Mouse (Mus musculus) induced T-regulatory cell, adult 2 months (primary cell): ENCODE data around the gene Mtss1l.
"Not testable (repeated sequence)": the region's sequence is repeated elsewhere in the genome, so short reads cannot be mapped to it uniquely, and the experiment has no call there.

Experiments used
- DNase-seq: peaks from one replicate; pipeline ENCODE4 v3.0.0-alpha.2; 2012; ENCODE audit warnings: low read depth

Gene Mtss1l

DNA sequence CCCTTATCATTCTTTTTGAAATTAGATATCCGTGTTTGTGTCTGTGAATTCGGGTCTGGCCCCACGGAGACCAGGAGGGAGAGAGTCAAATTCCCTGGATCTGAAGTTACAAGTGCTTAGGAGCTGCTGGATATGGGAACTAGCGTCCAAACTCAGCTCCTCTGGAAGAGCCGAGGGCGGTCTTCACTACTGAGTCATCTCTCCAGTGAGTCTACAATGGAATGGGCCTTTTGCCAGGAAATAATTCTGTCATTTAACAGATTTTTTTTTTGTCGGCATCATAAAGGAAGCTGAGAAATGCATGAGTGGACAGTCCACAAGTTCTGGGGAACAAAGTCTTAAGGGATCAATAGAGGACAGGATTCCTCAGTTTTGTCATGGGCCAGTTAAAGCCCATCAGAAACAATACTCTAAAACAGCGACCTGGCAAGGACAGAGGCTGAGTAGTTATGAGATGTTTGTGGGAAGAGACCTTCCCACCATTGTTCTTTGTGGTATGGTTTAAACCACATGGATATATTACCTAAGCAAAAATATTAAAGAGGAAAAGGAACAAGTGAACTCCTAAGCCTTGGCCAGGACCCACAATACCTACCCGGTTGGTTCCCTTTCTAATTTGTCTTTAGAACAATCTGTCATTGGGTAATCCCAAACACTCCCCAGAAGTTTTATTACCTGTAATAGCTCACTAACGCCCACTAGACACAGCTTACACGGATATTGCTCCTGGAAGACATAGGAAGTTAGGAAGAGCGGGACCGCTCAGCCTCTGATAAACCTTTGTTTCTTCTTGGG lies 58.8 kb downstream of the Mtss1l start:
- no peak for DNase-seq

DNA sequence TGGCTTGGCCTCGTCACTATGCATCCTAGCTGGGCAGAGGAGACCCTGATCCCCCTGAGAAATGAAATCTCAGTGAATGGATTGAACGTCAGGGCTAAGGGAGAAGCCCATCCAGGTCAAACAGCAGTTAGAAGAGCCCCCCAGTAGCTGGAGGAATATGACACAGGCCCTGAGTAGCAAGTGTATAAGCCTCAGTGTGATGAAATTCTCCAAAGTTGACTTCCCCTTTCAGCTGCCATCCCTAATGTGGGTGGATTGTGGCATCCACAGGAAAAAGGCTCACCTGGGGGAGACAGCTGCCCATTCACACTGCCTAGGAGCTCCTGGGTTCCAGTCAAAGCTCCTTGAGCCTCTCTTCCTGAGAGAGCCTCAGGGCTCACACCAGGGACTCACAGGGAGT lies 64.1 kb downstream of the Mtss1l start:
- DNase-seq = no peak

DNA sequence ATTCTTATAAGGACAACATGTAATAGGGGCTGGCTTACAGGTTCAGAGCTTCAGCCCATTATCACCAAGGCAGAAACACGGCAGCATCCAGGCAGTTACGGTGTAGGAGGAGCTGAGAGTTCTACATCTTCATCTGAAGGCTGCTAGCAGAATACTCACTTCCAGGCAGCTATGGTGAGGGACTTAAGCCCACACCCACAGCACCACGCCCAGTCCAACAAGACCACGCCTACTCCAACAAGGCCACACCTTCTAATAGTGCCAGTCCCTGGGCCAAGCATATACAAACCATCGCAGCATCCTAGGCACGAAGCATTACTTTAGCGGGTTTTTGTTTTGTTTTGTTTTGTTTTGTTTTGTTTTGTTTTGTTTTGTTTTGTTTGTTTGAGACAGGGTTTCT lies 65.2 kb downstream of the Mtss1l start:
- DNase-seq = not testable (repeated sequence)

- no peak for DNase-seq
These were observed 65.7 kb downstream of the Mtss1l start for GRCm38 (mm10) chr8:110786934-110787333.

DNA sequence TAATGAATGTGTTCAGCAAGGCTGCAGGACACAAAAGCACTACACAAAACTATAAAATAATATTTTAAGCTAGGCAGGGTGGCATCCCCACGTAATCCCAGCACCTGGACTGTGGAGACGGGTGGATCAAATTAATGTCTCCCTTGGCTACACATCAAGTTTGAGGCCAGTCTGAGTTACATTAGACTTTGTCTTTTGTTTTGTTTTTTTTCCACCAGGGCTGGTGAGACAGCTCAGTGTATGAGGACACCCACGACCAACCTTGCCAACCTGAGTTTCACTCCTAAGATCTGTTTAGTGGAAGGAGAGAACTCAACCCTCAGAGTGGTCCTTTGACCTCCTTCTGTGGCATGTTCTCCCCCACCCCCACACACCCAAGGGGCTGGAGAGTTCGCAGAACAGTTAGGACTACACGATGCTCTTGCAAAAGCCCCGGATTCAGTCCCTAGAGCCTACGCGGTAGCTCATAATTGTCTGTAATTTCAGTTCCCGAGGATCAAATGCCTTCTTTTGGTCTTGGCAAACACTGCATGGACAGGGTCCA lies 66.2 kb downstream of the Mtss1l start:
- DNase-seq = no peak

GRCm38 (mm10) chr8:110788981-110789380 lies 67.7 kb downstream of the Mtss1l start:
- no peak for DNase-seq

GRCm38 (mm10) chr8:110789571-110789970 lies 68.3 kb downstream of the Mtss1l start:
- no peak for DNase-seq

- no peak for DNase-seq
These were observed 69.0 kb downstream of the Mtss1l start for GRCm38 (mm10) chr8:110790270-110790669.
